Mouse (Mus musculus): ENCODE results near the gene Pim3. TPM values are rescaled to one million over a fixed set of nuclear protein-coding genes. Genes with fewer than 3 reads are reported as not detected.
"Not testable (repeated sequence)": the region's sequence is repeated elsewhere in the genome, so short reads cannot be mapped to it uniquely, and the experiment has no call there.

Pim3 gene
- total and polyA plus RNA-seq, 3 experiments = 33.6 to 41.6 TPM; not detected in 1

DNA sequence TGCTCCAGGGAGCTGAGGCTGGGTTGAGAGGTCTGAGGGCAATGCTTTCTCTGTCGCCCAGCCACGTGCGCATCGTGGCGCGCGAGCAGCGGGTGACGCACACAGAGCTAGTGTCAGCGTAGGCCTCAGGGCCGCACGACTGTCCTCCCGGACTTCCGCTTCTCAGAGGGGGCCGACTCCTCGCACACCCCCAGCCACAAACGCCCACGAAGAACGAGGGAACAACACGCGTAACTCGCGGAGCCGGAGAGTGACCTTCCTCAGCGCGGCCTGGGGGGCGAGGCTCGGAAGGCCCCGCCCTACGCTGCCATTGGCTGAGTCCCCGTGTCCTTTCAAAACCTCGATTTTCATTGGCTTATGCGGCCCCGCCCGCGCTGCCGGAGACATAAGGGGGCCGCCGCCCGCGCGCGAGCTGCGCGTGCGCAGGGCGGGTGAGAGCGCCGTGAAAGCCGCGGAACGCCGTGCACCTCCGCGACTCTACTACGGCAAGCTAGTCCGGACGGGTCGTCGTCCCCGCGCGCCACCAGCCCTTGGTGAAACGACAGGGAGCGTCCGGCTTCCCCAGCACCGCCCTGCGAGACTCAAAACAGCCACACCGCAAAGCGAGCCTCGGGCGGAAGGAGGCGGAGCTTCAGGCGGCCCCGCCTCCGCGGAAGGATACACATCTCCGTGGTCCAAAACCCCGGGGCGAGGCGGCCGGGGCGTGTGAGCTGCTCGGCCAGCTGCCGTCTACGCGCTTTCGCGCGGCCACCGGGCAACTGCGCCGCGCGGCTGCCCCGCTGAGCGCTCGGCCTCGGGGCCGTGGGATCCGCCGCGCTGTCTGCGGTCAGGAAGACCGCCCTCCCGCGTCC, at the start of gene Pim3 (continued):
- TF ChIP-seq ZC3H11A (IDR thresholded peaks at IDR 0.05; ENCODE audit: low read depth, low read length) (no peak), JUND (IDR thresholded peaks at IDR 0.05; ENCODE audit: low read depth, low read length) (no peak)

DNA sequence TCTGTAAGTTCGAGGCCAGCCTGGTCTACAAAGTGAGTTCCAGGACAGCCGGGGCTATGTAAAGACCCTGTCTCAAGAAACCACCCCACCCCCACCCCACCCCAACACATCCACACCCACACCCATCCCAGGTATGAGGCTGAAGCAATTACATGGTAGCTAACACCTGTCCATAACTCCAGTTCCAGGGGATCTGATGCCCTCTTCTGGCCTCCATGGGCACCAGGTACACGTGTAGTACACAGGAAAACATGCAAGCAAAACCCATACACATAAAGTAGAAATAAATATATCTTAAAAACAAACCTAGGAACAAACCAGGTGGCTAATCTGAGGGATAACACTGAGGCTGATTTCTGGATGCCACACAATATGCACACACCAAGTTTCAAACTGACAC, 48.7 kb upstream of the Pim3 start:
- H3K9me3 ChIP-seq (replicated peaks; ENCODE audit: insufficient read depth, low read length) = no peaks in the 10 kb centered on the region
- H3K27ac ChIP-seq (ENCODE audit: control insufficient read depth, low read depth, low read length) = no peak overlapping the region
- no peak for TF ChIP-seq RCOR1 (IDR thresholded peaks at IDR 0.05; ENCODE audit: low read depth, low read length)
- TF ChIP-seq TCF12 (IDR thresholded peaks at IDR 0.05; ENCODE audit: low read depth, low read length) = no peak
- no peak for TF ChIP-seq TAL1 (IDR thresholded peaks at IDR 0.05; ENCODE audit: low read length)
- TF ChIP-seq USF2 (IDR thresholded peaks at IDR 0.05; ENCODE audit: borderline replicate concordance in 1 of 2, insufficient read depth in 1 of 2, low read depth in 1 of 2, low read length in 2 of 2) = no peak
- TF ChIP-seq SMC3 (IDR thresholded peaks at IDR 0.05; ENCODE audit: low read depth, low read length) = no peak
- no peak for TF ChIP-seq RAD21 (IDR thresholded peaks at IDR 0.05; ENCODE audit: low read depth, low read length)
- no peak for TF ChIP-seq ZC3H11A (IDR thresholded peaks at IDR 0.05; ENCODE audit: low read depth, low read length)
- TF ChIP-seq MEF2A (IDR thresholded peaks at IDR 0.05; ENCODE audit: extremely low read depth, insufficient replicate concordance, low read depth, low read length, poor library complexity, severe bottlenecking) = no peak
- TF ChIP-seq SIN3A (IDR thresholded peaks at IDR 0.05; ENCODE audit: low read length) = no peak
- TF ChIP-seq MYB (IDR thresholded peaks at IDR 0.05; ENCODE audit: low read depth, low read length) = no peak
- TF ChIP-seq POLR2A (IDR thresholded peaks at IDR 0.05; ENCODE audit: control insufficient read depth in 1 of 2, insufficient read depth in 1 of 2, low read depth in 1 of 2, low read length in 2 of 2, poor library complexity in 1 of 2) = no peak
- no peak overlapping the region for H3K9ac ChIP-seq (ENCODE audit: control insufficient read depth, low read depth, low read length, poor library complexity, severe bottlenecking)
- H3K36me3 ChIP-seq (ENCODE audit: control insufficient read depth in 1 of 2, insufficient read depth in 2 of 2, low read length in 2 of 2) = peaks cover 0 to 1% of the 10 kb centered on the region in 2 experiments; a peak in 2 of 4 replicates
- peaks cover 0 to under 1% of the 10 kb centered on the region in 2 experiments; a peak in 1 of 4 replicates for H3K4me1 ChIP-seq (ENCODE audit: control insufficient read depth in 1 of 2, insufficient read depth in 2 of 2, low read length in 2 of 2)
- H3K27me3 ChIP-seq (ENCODE audit: control insufficient read depth in 1 of 2, insufficient read depth in 2 of 2, low read length in 2 of 2) = no peaks in the 10 kb centered on the region
- H3K4me3 ChIP-seq (ENCODE audit: control insufficient read depth in 1 of 2, insufficient read depth in 1 of 2, low read depth in 2 of 2, low read length in 2 of 2) = no peak overlapping the region
- DNase-seq (ENCODE audit: low read depth, low spot score) = no peak
- no peaks in the 10 kb centered on the region; the same call in 1 of the 2 replicates for H3K79me2 ChIP-seq (ENCODE audit: control insufficient read depth, insufficient read depth, low read length, poor library complexity)

DNA sequence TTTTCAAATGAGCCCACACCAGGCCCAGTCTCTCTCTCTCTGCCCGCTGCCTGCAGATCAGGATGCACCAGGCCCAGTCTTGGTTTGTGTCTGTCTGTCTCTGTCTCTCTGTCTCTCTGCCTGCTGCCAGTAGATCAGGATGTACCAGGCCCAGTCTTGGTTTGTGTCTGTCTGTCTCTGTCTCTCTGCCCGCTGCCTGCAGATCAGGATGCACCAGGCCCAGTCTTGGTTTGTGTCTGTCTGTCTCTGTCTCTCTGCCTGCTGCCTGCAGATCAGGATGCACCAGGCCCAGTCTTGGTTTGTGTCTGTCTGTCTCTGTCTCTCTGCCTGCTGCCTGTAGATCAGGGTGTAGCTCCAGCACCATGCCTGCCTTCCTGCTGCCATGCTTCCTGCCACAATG, 48.1 kb upstream of the Pim3 start:
- H3K79me2 ChIP-seq (ENCODE audit: control insufficient read depth, insufficient read depth, low read length, poor library complexity); H3K36me3 ChIP-seq (ENCODE audit: control insufficient read depth in 1 of 2, insufficient read depth in 2 of 2, low read length in 2 of 2); H3K27me3 ChIP-seq (ENCODE audit: control insufficient read depth in 1 of 2, insufficient read depth in 2 of 2, low read length in 2 of 2); DNase-seq (ENCODE audit: low read depth, low spot score); H3K4me1 ChIP-seq (ENCODE audit: control insufficient read depth in 1 of 2, insufficient read depth in 2 of 2, low read length in 2 of 2); H3K27ac ChIP-seq (ENCODE audit: control insufficient read depth, low read depth, low read length); H3K9me3 ChIP-seq (replicated peaks; ENCODE audit: insufficient read depth, low read length); H3K9ac ChIP-seq (ENCODE audit: control insufficient read depth, low read depth, low read length, poor library complexity, severe bottlenecking); H3K4me3 ChIP-seq (ENCODE audit: control insufficient read depth in 1 of 2, insufficient read depth in 1 of 2, low read depth in 2 of 2, low read length in 2 of 2): not testable (repeated sequence)

Measured in MEL (cell line).